Mouse (Mus musculus): ENCODE measurements at regions not wholly inside any gene's neighbourhood (a gene's known extent, or its start where the extent isn't known, plus 50 kb on each side); places are given as distances from the start of the nearest gene placed in this dataset.

DNA sequence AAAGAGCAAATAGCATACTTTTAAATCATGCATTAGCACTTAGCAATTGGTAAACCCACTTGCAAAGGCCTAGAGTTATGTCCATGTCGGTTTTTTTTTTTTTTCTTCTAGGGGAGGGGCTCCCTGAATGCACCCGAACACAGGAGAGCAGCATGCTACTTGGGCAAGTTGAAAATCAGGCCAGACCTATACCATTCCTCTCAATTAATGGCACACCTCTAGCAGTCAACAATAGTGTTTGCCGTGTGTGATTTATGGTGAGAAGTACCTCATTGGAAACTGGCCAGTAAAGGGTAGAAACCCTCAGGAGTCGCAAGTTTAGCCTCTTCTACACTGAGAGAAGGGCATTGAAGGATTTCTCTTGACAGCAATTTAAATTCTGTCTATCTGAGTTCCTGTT lies 1421.0 kb upstream of the Tenm3 start:
- TF ChIP-seq POLR2A (IDR thresholded peaks at IDR 0.05; ENCODE audit: borderline replicate concordance, extremely low read depth, insufficient read depth, insufficient read length, poor library complexity, severe bottlenecking) (no peak), CTCF (IDR thresholded peaks at IDR 0.05; ENCODE audit: borderline replicate concordance, extremely low read depth, insufficient read depth, insufficient read length) (no peak)

Measured in brain, embryonic 14.5 days (tissue).